Mouse (Mus musculus) limb, embryonic 13.5 days (tissue): Measurements from ENCODE around the gene Rab8a. TPM values are rescaled to one million over a fixed set of nuclear protein-coding genes. Genes with fewer than 3 reads are reported as not detected.
"Not testable (repeated sequence)": the region's sequence is repeated elsewhere in the genome, so short reads cannot be mapped to it uniquely, and the experiment has no call there.

Experiments
- ATAC-seq: fragments of 200-750 bp; cut with Nextera tagmentation; 2 replicates; pipeline ENCODE4 v1.8.0; 2017; ENCODE audit warnings: low read depth, moderate number of reproducible peaks, moderate TSS enrichment; ENCODE audit not compliant: low FRiP score
- H3K27ac ChIP-seq: fragments of 300-500 bp; sonication (generic); 2 replicates; pipeline ENCODE4 v1.5.1; 2015; ENCODE audit warnings: inconsistent platforms, mild to moderate bottlenecking, moderate library complexity
- H3K27me3 ChIP-seq: fragments of 300-500 bp; sonication (generic); 2 replicates; pipeline ENCODE4 v1.6.1; 2015; ENCODE audit warnings: mild to moderate bottlenecking, inconsistent platforms
- H3K36me3 ChIP-seq: fragments of 300-500 bp; sonication (generic); 2 replicates; pipeline ENCODE4 v1.6.1; 2015; ENCODE audit warnings: inconsistent platforms, mild to moderate bottlenecking, moderate library complexity
- H3K4me1 ChIP-seq: fragments of 300-500 bp; sonication (generic); 2 replicates; pipeline ENCODE4 v1.6.1; 2015; ENCODE audit warnings: inconsistent platforms
- H3K4me2 ChIP-seq: fragments of 300-500 bp; sonication (generic); replicated peaks from 2 replicates; pipeline ENCODE4 v1.6.1; 2015; ENCODE audit warnings: inconsistent platforms, mild to moderate bottlenecking, moderate library complexity
- H3K4me3 ChIP-seq: fragments of 300-500 bp; sonication (generic); 2 replicates; pipeline ENCODE4 v1.5.1; 2015; ENCODE audit warnings: moderate library complexity, mild to moderate bottlenecking, inconsistent platforms
- H3K9ac ChIP-seq: fragments of 300-500 bp; sonication (generic); 2 replicates; pipeline ENCODE4 v1.6.1; 2015; ENCODE audit warnings: mild to moderate bottlenecking, inconsistent platforms
- H3K9me3 ChIP-seq: fragments of 300-500 bp; sonication (generic); 2 replicates; pipeline ENCODE4 v1.6.1; 2016; ENCODE audit warnings: inconsistent platforms
- WGBS: fragments of 180-500 bp; shearing (Covaris S2); methylation state at CpG from one replicate; pipeline ENCODE4 v1.1.7; 2015; 5-methylcytosine and 5-hydroxymethylcytosine counted together
- polyA plus RNA-seq: library from polyadenylated mRNA; unstranded; fragments of >200 nt; fragmentation: Nextera tagmentation; extraction: Ambion mirVana; gene quantifications from 2 replicates; pipeline ENCODE4 v1.2.1, GENCODE M21; 2015

The Rab8a gene
- 121 and 125 TPM in 2 replicates for polyA plus RNA-seq

GRCm38 (mm10) chr8:72160707-72161697 lies at the start of gene Rab8a:
Rab8a (plus strand) TSS chr8:72161200.
- no peaks in the 10 kb centered on the region for H3K9me3 ChIP-seq
- H3K27me3 ChIP-seq = no peaks in the 10 kb centered on the region
- peak; percentile 99 for ATAC-seq
- WGBS = under 1% methylated on average over 82 of the region's 82 CpGs
- peak within 1 kb of the TSS; percentile 85 for H3K4me2 ChIP-seq
- H3K4me3 ChIP-seq = peak within 1 kb of the TSS; percentile 96
- peaks cover 35% of the 10 kb centered on the region for H3K4me1 ChIP-seq
- H3K27ac ChIP-seq = peak within 1 kb of the TSS; percentile 84
- peak within 1 kb of the TSS; percentile 94 for H3K9ac ChIP-seq
- peaks cover 20% of the 10 kb centered on the region for H3K36me3 ChIP-seq

GRCm38 (mm10) chr8:72112486-72112885 lies 48.5 kb upstream of the Rab8a start:
- WGBS = 69% methylated on average over 3 of the region's 3 CpGs
- H3K9me3 ChIP-seq = no peaks in the 10 kb centered on the region
- no peak for ATAC-seq
- H3K4me3 ChIP-seq = no peak overlapping the region
- no peak overlapping the region for H3K9ac ChIP-seq
- no peak overlapping the region for H3K4me2 ChIP-seq
- no peaks in the 10 kb centered on the region for H3K36me3 ChIP-seq
- H3K27ac ChIP-seq = no peak overlapping the region
- no peaks in the 10 kb centered on the region for H3K4me1 ChIP-seq
- H3K27me3 ChIP-seq = no peaks in the 10 kb centered on the region

- Histone ChIP-seq H3K4me3 (no peak overlapping the region), H3K4me2 (no peak overlapping the region), H3K36me3 (no peaks in the 10 kb centered on the region), H3K9ac (no peak overlapping the region), H3K27me3 (no peaks in the 10 kb centered on the region), H3K4me1 (no peaks in the 10 kb centered on the region), H3K9me3 (no peaks in the 10 kb centered on the region), H3K27ac (no peak overlapping the region)
- no peak for ATAC-seq
- WGBS = 81% methylated on average over 2 of the region's 2 CpGs
These were observed 45.8 kb upstream of the Rab8a start for GRCm38 (mm10) chr8:72115202-72115601.

GRCm38 (mm10) chr8:72118616-72119015 lies 42.4 kb upstream of the Rab8a start:
- Histone ChIP-seq H3K27ac (no peak overlapping the region), H3K4me1 (peaks cover 4% of the 10 kb centered on the region; the same call in 1 of the 2 replicates), H3K27me3 (no peaks in the 10 kb centered on the region), H3K36me3 (no peaks in the 10 kb centered on the region), H3K9ac (no peak overlapping the region), H3K4me2 (no peak overlapping the region), H3K9me3 (no peaks in the 10 kb centered on the region), H3K4me3 (no peak overlapping the region)
- 47% methylated on average over 4 of the region's 4 CpGs for WGBS
- no peak for ATAC-seq

- not testable (repeated sequence) for H3K27me3 ChIP-seq, ATAC-seq, H3K4me3 ChIP-seq, H3K36me3 ChIP-seq, H3K27ac ChIP-seq, H3K4me2 ChIP-seq, H3K9me3 ChIP-seq, H3K4me1 ChIP-seq, H3K9ac ChIP-seq
- WGBS = 54% methylated on average over 3 of the region's 3 CpGs
These were observed 39.5 kb upstream of the Rab8a start for GRCm38 (mm10) chr8:72121486-72121885.

- no peaks in the 10 kb centered on the region for H3K9me3 ChIP-seq
- no peak overlapping the region for H3K4me2 ChIP-seq
- H3K27ac ChIP-seq = no peak overlapping the region
- H3K4me3 ChIP-seq = no peak overlapping the region
- peaks cover 4% of the 10 kb centered on the region; the same call in 1 of the 2 replicates for H3K4me1 ChIP-seq
- no peaks in the 10 kb centered on the region for H3K27me3 ChIP-seq
- ATAC-seq = no peak
- WGBS = 22% methylated on average over 1 of the region's 1 CpGs
- H3K36me3 ChIP-seq = no peaks in the 10 kb centered on the region
- no peak overlapping the region for H3K9ac ChIP-seq
These were observed 39.0 kb upstream of the Rab8a start for GRCm38 (mm10) chr8:72121997-72122396.

- H3K36me3 ChIP-seq = no peaks in the 10 kb centered on the region
- no peaks in the 10 kb centered on the region for H3K4me1 ChIP-seq
- H3K4me2 ChIP-seq = no peak overlapping the region
- no peak overlapping the region for H3K4me3 ChIP-seq
- no peaks in the 10 kb centered on the region for H3K27me3 ChIP-seq
- ATAC-seq = no peak
- WGBS = 81% methylated on average over 1 of the region's 1 CpGs
- H3K9ac ChIP-seq = no peak overlapping the region
- H3K9me3 ChIP-seq = no peaks in the 10 kb centered on the region
- no peak overlapping the region for H3K27ac ChIP-seq
These were observed 33.2 kb upstream of the Rab8a start for GRCm38 (mm10) chr8:72127834-72128233.

GRCm38 (mm10) chr8:72131251-72131650 lies 29.7 kb upstream of the Rab8a start:
- H3K27me3 ChIP-seq = no peaks in the 10 kb centered on the region
- no peaks in the 10 kb centered on the region for H3K9me3 ChIP-seq
- H3K4me1 ChIP-seq = no peaks in the 10 kb centered on the region
- no peak for ATAC-seq
- no peaks in the 10 kb centered on the region for H3K36me3 ChIP-seq
- H3K4me3 ChIP-seq = no peak overlapping the region
- no peak overlapping the region for H3K27ac ChIP-seq
- H3K4me2 ChIP-seq = no peak overlapping the region
- H3K9ac ChIP-seq = no peak overlapping the region
- WGBS = 48% methylated on average over 2 of the region's 2 CpGs

- no peak overlapping the region for H3K4me3 ChIP-seq
- no peak overlapping the region for H3K9ac ChIP-seq
- WGBS = 71% methylated on average over 2 of the region's 2 CpGs
- H3K4me1 ChIP-seq = peaks cover 3% of the 10 kb centered on the region
- ATAC-seq = no peak
- H3K27ac ChIP-seq = no peak overlapping the region; the same call in 1 of the 2 replicates
- H3K9me3 ChIP-seq = no peaks in the 10 kb centered on the region
- no peak overlapping the region for H3K4me2 ChIP-seq
- no peaks in the 10 kb centered on the region for H3K27me3 ChIP-seq
- no peaks in the 10 kb centered on the region for H3K36me3 ChIP-seq
These were observed 29.1 kb upstream of the Rab8a start for GRCm38 (mm10) chr8:72131901-72132300.

- Histone ChIP-seq H3K4me3 (no peak overlapping the region), H3K9ac (no peak overlapping the region), H3K27ac (no peak overlapping the region), H3K4me1 (peaks cover 8% of the 10 kb centered on the region), H3K36me3 (no peaks in the 10 kb centered on the region), H3K9me3 (no peaks in the 10 kb centered on the region), H3K27me3 (no peaks in the 10 kb centered on the region), H3K4me2 (no peak overlapping the region)
- 71% methylated on average over 1 of the region's 1 CpGs for WGBS
- no peak for ATAC-seq
These were observed 28.6 kb upstream of the Rab8a start for GRCm38 (mm10) chr8:72132417-72132816.

GRCm38 (mm10) chr8:72132891-72133290 lies 28.1 kb upstream of the Rab8a start:
- no peaks in the 10 kb centered on the region; the same call in 1 of the 2 replicates for H3K36me3 ChIP-seq
- no peaks in the 10 kb centered on the region for H3K27me3 ChIP-seq
- H3K27ac ChIP-seq = no peak overlapping the region
- 92% methylated on average over 1 of the region's 1 CpGs for WGBS
- H3K4me2 ChIP-seq = no peak overlapping the region
- no peak overlapping the region for H3K9ac ChIP-seq
- H3K4me3 ChIP-seq = no peak overlapping the region
- H3K4me1 ChIP-seq = peaks cover 12% of the 10 kb centered on the region
- no peaks in the 10 kb centered on the region for H3K9me3 ChIP-seq
- no peak for ATAC-seq

GRCm38 (mm10) chr8:72133507-72133906 lies 27.5 kb upstream of the Rab8a start:
- Histone ChIP-seq H3K27me3 (no peaks in the 10 kb centered on the region), H3K4me2 (no peak overlapping the region), H3K4me1 (peaks cover 14% of the 10 kb centered on the region), H3K9ac (no peak overlapping the region), H3K9me3 (no peaks in the 10 kb centered on the region), H3K36me3 (peaks cover 6% of the 10 kb centered on the region), H3K4me3 (no peak overlapping the region), H3K27ac (no peak overlapping the region)
- ATAC-seq = no peak
- 63% methylated on average over 1 of the region's 1 CpGs for WGBS
